Mouse (Mus musculus) neural tube, embryonic 15.5 days (tissue): ENCODE data around the gene Rbmx. TPM values are rescaled to one million over a fixed set of nuclear protein-coding genes. Genes with fewer than 3 reads are reported as not detected.

Experiments used
- ATAC-seq: fragments of 200-750 bp; cut with Nextera tagmentation; 2 replicates; pipeline ENCODE4 v1.8.0; 2017; ENCODE audit warnings: mild to moderate bottlenecking, moderate TSS enrichment, moderate library complexity; ENCODE audit not compliant: low FRiP score
- H3K27ac ChIP-seq: fragments of 300-500 bp; sonication (generic); replicated peaks from 2 replicates; pipeline ENCODE4 v1.5.1; 2015; ENCODE audit warnings: mild to moderate bottlenecking, inconsistent platforms
- H3K27me3 ChIP-seq: fragments of 300-500 bp; sonication (generic); replicated peaks from 2 replicates; pipeline ENCODE4 v1.6.1; 2015; ENCODE audit warnings: inconsistent platforms
- H3K36me3 ChIP-seq: fragments of 300-500 bp; sonication (generic); 2 replicates; pipeline ENCODE4 v1.6.1; 2015; ENCODE audit warnings: inconsistent platforms
- H3K4me1 ChIP-seq: fragments of 300-500 bp; sonication (generic); 2 replicates; pipeline ENCODE4 v1.6.1; 2015; ENCODE audit warnings: inconsistent platforms
- H3K4me2 ChIP-seq: fragments of 300-500 bp; sonication (generic); 2 replicates; pipeline ENCODE4 v1.6.1; 2015; ENCODE audit warnings: inconsistent platforms, mild to moderate bottlenecking, moderate library complexity
- H3K4me3 ChIP-seq: fragments of 300-500 bp; sonication (generic); replicated peaks from 2 replicates; pipeline ENCODE4 v1.5.1; 2015; ENCODE audit warnings: mild to moderate bottlenecking, inconsistent platforms
- H3K9ac ChIP-seq: fragments of 300-500 bp; sonication (generic); replicated peaks from 2 replicates; pipeline ENCODE4 v1.6.1; 2015; ENCODE audit warnings: mild to moderate bottlenecking, inconsistent platforms
- H3K9me3 ChIP-seq: fragments of 300-500 bp; sonication (generic); replicated peaks from 2 replicates; pipeline ENCODE4 v1.6.1; 2016; ENCODE audit warnings: inconsistent platforms
- WGBS: fragments of 180-500 bp; shearing (Covaris S2); methylation state at CpG from one replicate; pipeline ENCODE4 v1.1.7; 2015; ENCODE audit warnings: mixed read lengths; 5-methylcytosine and 5-hydroxymethylcytosine counted together
- polyA plus RNA-seq: library from polyadenylated mRNA; unstranded; fragments of >200 nt; fragmentation: Nextera tagmentation; extraction: Ambion mirVana; gene quantifications from 2 replicates; pipeline ENCODE4 v1.2.1, GENCODE M21; 2015

Rbmx gene
- polyA plus RNA-seq, 1 experiment from 2014 or later, result 142 TPM

GRCm38 (mm10) chrX:57372965-57373364 lies 19.9 kb downstream of the Rbmx start:
- Histone ChIP-seq H3K9ac (no peak overlapping the region), H3K9me3 (no peaks in the 10 kb centered on the region), H3K4me3 (no peak overlapping the region), H3K27me3 (no peaks in the 10 kb centered on the region), H3K36me3 (peaks cover 3% of the 10 kb centered on the region), H3K4me2 (no peak overlapping the region), H3K27ac (no peak overlapping the region), H3K4me1 (no peaks in the 10 kb centered on the region)
- 87% methylated on average over 4 of the region's 4 CpGs for WGBS
- ATAC-seq, result no peak

- no peaks in the 10 kb centered on the region for H3K4me1 ChIP-seq
- ATAC-seq, result no peak
- H3K9me3 ChIP-seq, result no peaks in the 10 kb centered on the region
- H3K36me3 ChIP-seq, result no peaks in the 10 kb centered on the region
- H3K27ac ChIP-seq, result no peak overlapping the region
- no peak overlapping the region for H3K9ac ChIP-seq
- H3K27me3 ChIP-seq, result no peaks in the 10 kb centered on the region
- WGBS, result 61% methylated on average over 2 of the region's 2 CpGs
- H3K4me3 ChIP-seq, result no peak overlapping the region
- no peak overlapping the region for H3K4me2 ChIP-seq
These were observed 27.8 kb downstream of the Rbmx start for GRCm38 (mm10) chrX:57364891-57365569.

- H3K4me2 ChIP-seq, result no peak overlapping the region
- no peaks in the 10 kb centered on the region for H3K9me3 ChIP-seq
- no peak overlapping the region for H3K9ac ChIP-seq
- 40% methylated on average over 1 of the region's 1 CpGs for WGBS
- H3K4me3 ChIP-seq, result no peak overlapping the region
- no peak overlapping the region for H3K27ac ChIP-seq
- H3K4me1 ChIP-seq, result no peaks in the 10 kb centered on the region
- no peaks in the 10 kb centered on the region for H3K36me3 ChIP-seq
- H3K27me3 ChIP-seq, result no peaks in the 10 kb centered on the region
- ATAC-seq, result no peak
These were observed 33.5 kb downstream of the Rbmx start for GRCm38 (mm10) chrX:57359316-57359715.

GRCm38 (mm10) chrX:57339220-57339619 lies 53.6 kb downstream of the Rbmx start:
- Histone ChIP-seq H3K27me3 (no peaks in the 10 kb centered on the region), H3K9ac (no peak overlapping the region), H3K4me2 (no peak overlapping the region), H3K9me3 (no peaks in the 10 kb centered on the region), H3K36me3 (no peaks in the 10 kb centered on the region), H3K4me3 (no peak overlapping the region), H3K4me1 (no peaks in the 10 kb centered on the region), H3K27ac (no peak overlapping the region)
- ATAC-seq, result no peak
- WGBS, result 78% methylated on average over 4 of the region's 4 CpGs

GRCm38 (mm10) chrX:57338371-57339211 lies 54.2 kb downstream of the Rbmx start, which contains the start of gene Arhgef6:
Arhgef6 (minus strand) TSS chrX:57338729.
- no peak for ATAC-seq
- Histone ChIP-seq H3K9me3 (no peaks in the 10 kb centered on the region), H3K27ac (no peak within 1 kb of the TSS), H3K9ac (no peak within 1 kb of the TSS), H3K36me3 (no peaks in the 10 kb centered on the region), H3K27me3 (no peaks in the 10 kb centered on the region), H3K4me3 (no peak within 1 kb of the TSS), H3K4me1 (no peaks in the 10 kb centered on the region), H3K4me2 (no peak within 1 kb of the TSS)
- WGBS, result 67% methylated on average over 18 of the region's 18 CpGs

GRCm38 (mm10) chrX:57337582-57337981 lies 55.3 kb downstream of the Rbmx start:
- H3K4me3 ChIP-seq, result no peak overlapping the region

GRCm38 (mm10) chrX:57336958-57337357 lies 55.9 kb downstream of the Rbmx start:
- no peak overlapping the region for H3K4me2 ChIP-seq
- no peak overlapping the region for H3K4me3 ChIP-seq
- no peaks in the 10 kb centered on the region for H3K9me3 ChIP-seq
- H3K27ac ChIP-seq, result no peak overlapping the region
- no peaks in the 10 kb centered on the region for H3K27me3 ChIP-seq
- no peaks in the 10 kb centered on the region for H3K36me3 ChIP-seq
- H3K9ac ChIP-seq, result no peak overlapping the region
- H3K4me1 ChIP-seq, result no peaks in the 10 kb centered on the region
- 90% methylated on average over 9 of the region's 9 CpGs for WGBS
- no peak for ATAC-seq

More at GRCm38 (mm10) chrX:57337582-57337981, 55.3 kb downstream of the Rbmx start:
- Histone ChIP-seq H3K9ac (no peak overlapping the region), H3K4me1 (no peaks in the 10 kb centered on the region), H3K27me3 (no peaks in the 10 kb centered on the region), H3K4me2 (no peak overlapping the region), H3K27ac (no peak overlapping the region), H3K9me3 (no peaks in the 10 kb centered on the region), H3K36me3 (no peaks in the 10 kb centered on the region)
- ATAC-seq, result no peak

- no peak for ATAC-seq
- Histone ChIP-seq H3K27ac (no peak overlapping the region), H3K27me3 (no peaks in the 10 kb centered on the region), H3K4me2 (no peak overlapping the region), H3K36me3 (no peaks in the 10 kb centered on the region), H3K4me1 (no peaks in the 10 kb centered on the region), H3K9ac (no peak overlapping the region), H3K9me3 (no peaks in the 10 kb centered on the region), H3K4me3 (no peak overlapping the region)
- WGBS, result 90% methylated on average over 6 of the region's 6 CpGs
These were observed 57.5 kb downstream of the Rbmx start for GRCm38 (mm10) chrX:57335313-57335712.

Other genes starting within 250 kb of the Rbmx start
- gene Cd40lg, start 180.9 kb downstream of the Rbmx start, polyA plus RNA-seq, result not detected in 2 replicates
- gene Arhgef6, start 54.3 kb downstream of the Rbmx start, polyA plus RNA-seq, result 5.6 and 9.8 TPM in 2 replicates
- gene Gm364, start 16.1 kb upstream of the Rbmx start, polyA plus RNA-seq, result not detected in 2 replicates
- 0.46 and 0.63 TPM in 2 replicates for gene Gpr101, start 110.7 kb upstream of the Rbmx start, polyA plus RNA-seq